Mouse (Mus musculus): Measurements from ENCODE around the gene Gpr174. TPM values are rescaled to one million over a fixed set of nuclear protein-coding genes. Genes with fewer than 3 reads are reported as not detected.

Gpr174 gene
- polyA plus RNA-seq, 1 experiment = 0.18 TPM

Other genes starting within 250 kb of the Gpr174 start
- 0.04 TPM in 1 of 2 replicates, not detected in the other for gene P2ry10, start 167.4 kb upstream of the Gpr174 start, polyA plus RNA-seq (2012; rRNA removed)
- 0.29 and 0.46 TPM in 2 replicates for gene P2ry10b, start 107.0 kb upstream of the Gpr174 start, polyA plus RNA-seq (2012; rRNA removed)
- 99.7 and 128 TPM in 2 replicates for gene Itm2a, start 147.5 kb downstream of the Gpr174 start, polyA plus RNA-seq (2012; rRNA removed)

All from frontal cortex, adult 2 months (tissue).